Mouse (Mus musculus) intestine, embryonic 16.5 days (tissue): ENCODE results near the gene Ctxn2. TPM values are rescaled to one million over a fixed set of nuclear protein-coding genes. Genes with fewer than 3 reads are reported as not detected.

Source experiments
- ATAC-seq: fragments of 200-750 bp; cut with Nextera tagmentation; 2 replicates; pipeline ENCODE4 v1.8.0; 2017; ENCODE audit warnings: moderate TSS enrichment, moderate library complexity
- H3K27ac ChIP-seq: fragments of 300-500 bp; sonication (generic); 2 replicates; pipeline ENCODE4 v1.5.1; 2014; ENCODE audit warnings: mild to moderate bottlenecking, low read length
- H3K27me3 ChIP-seq: fragments of 300-500 bp; sonication (generic); replicated peaks from 2 replicates; pipeline ENCODE4 v1.6.1; 2014; ENCODE audit warnings: low read length, control low read depth, mixed read lengths; ENCODE audit not compliant: control insufficient read depth, insufficient read depth
- H3K36me3 ChIP-seq: fragments of 300-500 bp; sonication (generic); 2 replicates; pipeline ENCODE4 v1.6.1; 2014; ENCODE audit warnings: low read length, control low read depth; ENCODE audit not compliant: control insufficient read depth, insufficient read depth
- H3K4me1 ChIP-seq: fragments of 300-500 bp; sonication (generic); 2 replicates; pipeline ENCODE4 v1.6.1; 2014; ENCODE audit warnings: low read length, control low read depth, mixed read lengths; ENCODE audit not compliant: control insufficient read depth, insufficient read depth
- H3K4me2 ChIP-seq: fragments of 300-500 bp; sonication (generic); 2 replicates; pipeline ENCODE4 v1.6.1; 2014; ENCODE audit warnings: low read depth, low read length, control low read depth
- H3K4me3 ChIP-seq: fragments of 300-500 bp; sonication (generic); 2 replicates; pipeline ENCODE4 v1.5.1; 2014; ENCODE audit warnings: mild to moderate bottlenecking, low read length
- H3K9ac ChIP-seq: fragments of 300-500 bp; sonication (generic); 2 replicates; pipeline ENCODE4 v1.6.1; 2014; ENCODE audit warnings: low read depth, low read length
- H3K9me3 ChIP-seq: fragments of 300-500 bp; sonication (generic); 2 replicates; pipeline ENCODE4 v1.6.1; 2016; ENCODE audit warnings: low read length, control low read depth; ENCODE audit not compliant: control insufficient read depth
- WGBS: fragments of 180-500 bp; shearing (Covaris S2); extraction: QIAGEN DNeasy Blood & Tissue Kit; methylation state at CpG from one replicate; pipeline ENCODE4 v1.1.7; 2014; 5-methylcytosine and 5-hydroxymethylcytosine counted together
- polyA plus RNA-seq: library from polyadenylated mRNA; unstranded; fragments of >200 nt; fragmentation: Nextera tagmentation; extraction: Ambion mirVana; gene quantifications from 2 replicates; pipeline ENCODE4 v1.2.1, GENCODE M21; 2015

Gene Ctxn2
- polyA plus RNA-seq, 1 experiment from 2014 or later = 0.17 TPM

- 67% methylated on average over 11 of the region's 11 CpGs for WGBS
- no peak overlapping the region for H3K4me2 ChIP-seq
- no peaks in the 10 kb centered on the region for H3K36me3 ChIP-seq
- no peak overlapping the region for H3K4me3 ChIP-seq
- 0 out of 2 replicates have a peak, but pooled peaks cover 3% of the 10 kb centered on the region for H3K9me3 ChIP-seq
- no peak overlapping the region for H3K9ac ChIP-seq
- no peaks in the 10 kb centered on the region for H3K27me3 ChIP-seq
- ATAC-seq = no peak
- no peak overlapping the region for H3K27ac ChIP-seq
- no peaks in the 10 kb centered on the region for H3K4me1 ChIP-seq
Measured at GRCm38 (mm10) chr2:125187904-125188303, 51.4 kb downstream of the Ctxn2 start.

- Histone ChIP-seq H3K9ac (no peak overlapping the region), H3K36me3 (no peaks in the 10 kb centered on the region), H3K27ac (no peak overlapping the region), H3K9me3 (0 out of 2 replicates have a peak, but pooled peaks cover 3% of the 10 kb centered on the region), H3K4me3 (no peak overlapping the region), H3K4me2 (no peak overlapping the region), H3K27me3 (no peaks in the 10 kb centered on the region), H3K4me1 (no peaks in the 10 kb centered on the region)
- 0% methylated on average over 2 of the region's 2 CpGs for WGBS
- ATAC-seq = 0 out of 2 replicates have a peak, but pooled peaks have one; percentile 50
Measured at GRCm38 (mm10) chr2:125189197-125189596, 52.7 kb downstream of the Ctxn2 start.

- H3K4me3 ChIP-seq = no peak overlapping the region
- no peak for ATAC-seq
Measured at GRCm38 (mm10) chr2:125192905-125193304, 56.4 kb downstream of the Ctxn2 start.

GRCm38 (mm10) chr2:125196771-125197170 lies 60.3 kb downstream of the Ctxn2 start:
- no peak overlapping the region for H3K9ac ChIP-seq
- no peak overlapping the region for H3K4me3 ChIP-seq
- no peak overlapping the region for H3K27ac ChIP-seq
- 71% methylated on average over 7 of the region's 7 CpGs for WGBS
- no peaks in the 10 kb centered on the region for H3K4me1 ChIP-seq
- no peaks in the 10 kb centered on the region for H3K27me3 ChIP-seq
- ATAC-seq = no peak
- H3K36me3 ChIP-seq = no peaks in the 10 kb centered on the region
- 0 out of 2 replicates have a peak, but pooled peaks cover 2% of the 10 kb centered on the region for H3K9me3 ChIP-seq
- no peak overlapping the region for H3K4me2 ChIP-seq

More at GRCm38 (mm10) chr2:125192905-125193304, 56.4 kb downstream of the Ctxn2 start:
- no peaks in the 10 kb centered on the region for H3K4me1 ChIP-seq
- H3K4me2 ChIP-seq = no peak overlapping the region
- no peak overlapping the region for H3K9ac ChIP-seq
- H3K9me3 ChIP-seq = 0 out of 2 replicates have a peak, but pooled peaks cover 3% of the 10 kb centered on the region
- no peak overlapping the region for H3K27ac ChIP-seq
- no peaks in the 10 kb centered on the region for H3K36me3 ChIP-seq
- H3K27me3 ChIP-seq = no peaks in the 10 kb centered on the region

Other genes with a start within 250 kb of the Ctxn2 start
- 1.2 and 1.3 TPM in 2 replicates for gene Slc24a5, start 68.6 kb upstream of the Ctxn2 start, polyA plus RNA-seq
- 43.6 and 46.9 TPM in 2 replicates for gene Myef2, start 13.0 kb upstream of the Ctxn2 start, polyA plus RNA-seq
- not detected in 2 replicates for gene Slc12a1, start 15.8 kb downstream of the Ctxn2 start, polyA plus RNA-seq
- 95.2 and 110 TPM in 2 replicates for gene Dut, start 110.5 kb downstream of the Ctxn2 start, polyA plus RNA-seq